Mouse (Mus musculus): ENCODE measurements around the gene Ahdc1.

- TF ChIP-seq CTCF (conservative IDR thresholded peaks at IDR 0.05; ENCODE audit: low read length) (no peak), POU5F1 (IDR thresholded peaks at IDR 0.05; ENCODE audit: borderline replicate concordance, low read length) (no peak), NANOG (IDR thresholded peaks at IDR 0.05; ENCODE audit: borderline replicate concordance, low read length) (no peak)
Measured at GRCm38 (mm10) chr4:132964473-132964872, 46.6 kb upstream of the Ahdc1 start.

All from E14TG2a.4 (cell line).